Mouse (Mus musculus): Measurements from ENCODE around the gene Sap30bp.

DNA sequence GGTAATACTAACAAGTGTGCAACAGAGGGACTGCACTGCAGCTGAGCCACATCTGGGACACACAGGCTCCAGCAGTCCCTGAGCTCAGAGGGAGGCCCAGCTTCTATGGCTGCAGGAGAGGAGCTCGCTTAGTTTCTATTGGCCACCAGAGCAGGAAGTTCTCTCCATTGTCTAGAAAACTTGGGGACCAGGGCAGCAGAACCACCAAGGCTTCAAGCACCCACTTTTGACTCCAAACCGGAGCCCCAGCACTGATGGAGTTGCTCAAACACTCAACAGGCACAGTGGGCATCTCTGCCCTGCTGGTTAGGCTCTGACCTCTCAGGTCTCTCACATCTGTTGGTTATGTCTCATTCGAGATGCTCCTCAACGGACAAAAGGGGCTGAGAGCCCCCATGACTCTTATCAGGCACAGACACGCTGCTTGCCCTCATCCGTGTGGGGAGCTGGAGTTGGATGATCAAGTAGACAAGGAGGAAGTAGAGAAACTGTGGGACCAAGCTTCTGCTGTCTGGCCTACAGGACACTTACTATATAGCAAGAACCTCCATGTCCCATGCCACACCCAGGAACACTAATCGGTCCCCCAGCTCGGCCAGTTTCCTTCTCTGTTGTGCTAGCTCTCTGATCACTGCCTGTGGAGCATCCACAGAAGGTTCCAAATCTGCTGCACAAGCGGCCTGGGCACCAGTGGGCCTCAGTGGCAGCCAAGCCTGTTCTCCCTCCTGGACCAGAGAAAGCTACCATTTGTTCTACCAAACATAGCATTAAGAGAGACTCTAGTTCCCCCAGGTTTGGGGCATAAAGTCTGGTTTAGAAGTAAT, 31.5 kb upstream of the Sap30bp start:
- TF ChIP-seq POLR2A (IDR thresholded peaks at IDR 0.05; ENCODE audit: borderline replicate concordance, low read depth, low read length) (no peak), CTCF (IDR thresholded peaks at IDR 0.05; ENCODE audit: low read depth, low read length) (no peak)
